Mouse (Mus musculus) CH12.LX (cell line): ENCODE measurements around the gene Fam213b. TPM values are rescaled to one million over a fixed set of nuclear protein-coding genes. Genes with fewer than 3 reads are reported as not detected.

Source experiments
- DNase-seq: peaks from one replicate; pipeline ENCODE4 v3.0.0-alpha.2; 2013; ENCODE audit errors: extremely low read depth
- H3K27ac ChIP-seq: 2 replicates; pipeline ENCODE4 v1.5.1; 2012; ENCODE audit warnings: low read depth, mild to moderate bottlenecking, control low read depth, moderate library complexity; ENCODE audit not compliant: insufficient read depth
- H3K27me3 ChIP-seq: replicated peaks from 2 replicates; pipeline ENCODE3; 2012; ENCODE audit warnings: inconsistent platforms
- H3K36me3 ChIP-seq, 2 experiments: replicated peaks in 1 of 2; 2 replicates each; pipeline versions ENCODE3 to v1.6.1; 2012; ENCODE audit warnings: inconsistent platforms in 1 of 2, low read length in 1 of 2, mild to moderate bottlenecking in 1 of 2, mixed read lengths in 1 of 2, moderate library complexity in 1 of 2; ENCODE audit not compliant: control insufficient read depth in 1 of 2, insufficient read depth in 1 of 2
- H3K4me1 ChIP-seq, 2 experiments: 2 replicates each; pipeline ENCODE4 v1.6.1; 2012; ENCODE audit warnings: inconsistent platforms in 1 of 2, moderate library complexity in 1 of 2; ENCODE audit not compliant: insufficient read depth in 2 of 2, control insufficient read depth in 1 of 2
- H3K4me2 ChIP-seq: 2 replicates; pipeline ENCODE4 v1.6.1; 2012; ENCODE audit warnings: low read depth, mild to moderate bottlenecking, control low read depth; ENCODE audit not compliant: poor library complexity, insufficient read depth, severe bottlenecking
- H3K4me3 ChIP-seq, 3 experiments: fragments of 150-350 bp in 1 of 3; sonication (generic) in 1 of 3; replicated peaks in 1 of 3; 2 replicates each; pipeline versions ENCODE3 to v1.5.1; 2011 to 2012; ENCODE audit warnings: low read depth in 2 of 3, low read length in 2 of 3, mild to moderate bottlenecking in 2 of 3, moderate library complexity in 2 of 3, control low read depth in 1 of 3, improper control_type of control experiment in 1 of 3, inconsistent platforms in 1 of 3, mixed read lengths in 1 of 3; ENCODE audit not compliant: poor library complexity in 1 of 3
- H3K79me2 ChIP-seq: replicated peaks from 2 replicates; pipeline ENCODE4 v1.6.1; 2012; ENCODE audit warnings: mild to moderate bottlenecking, moderate library complexity; ENCODE audit not compliant: control insufficient read depth, poor library complexity, insufficient read depth, severe bottlenecking; ENCODE audit errors: extremely low read depth
- H3K9ac ChIP-seq: 2 replicates; pipeline ENCODE4 v1.6.1; 2012; ENCODE audit warnings: low read depth, mild to moderate bottlenecking, control low read depth, moderate library complexity; ENCODE audit not compliant: insufficient read depth
- H3K9me3 ChIP-seq: replicated peaks from 2 replicates; pipeline ENCODE3; 2012; ENCODE audit warnings: low read length, inconsistent platforms, mixed read lengths
- CHD1 ChIP-seq: IDR thresholded peaks from 2 replicates; pipeline ENCODE4 v1.6.1; 2012; ENCODE audit warnings: low read depth, low read length, improper control_type of control experiment, inconsistent platforms
- CTCF ChIP-seq, 2 experiments: IDR thresholded peaks in 1 of 2; conservative IDR thresholded peaks in 1 of 2; 2 replicates each; pipeline ENCODE4 v1.5.1; 2011 to 2012; ENCODE audit warnings: low read depth in 2 of 2, low read length in 2 of 2, improper control_type of control experiment in 1 of 2, inconsistent platforms in 1 of 2, mild to moderate bottlenecking in 1 of 2, moderate library complexity in 1 of 2
- GABPA ChIP-seq: IDR thresholded peaks from 2 replicates; pipeline ENCODE4 v1.6.1; 2012; ENCODE audit warnings: low read depth, low read length, improper control_type of control experiment, inconsistent platforms; ENCODE audit not compliant: insufficient replicate concordance
- HCFC1 ChIP-seq: IDR thresholded peaks from 2 replicates; pipeline ENCODE4 v1.6.1; 2012; ENCODE audit warnings: low read depth, mild to moderate bottlenecking, inconsistent platforms, low read length, improper control_type of control experiment
- JUN ChIP-seq: IDR thresholded peaks from 2 replicates; pipeline ENCODE4 v1.6.1; 2011; ENCODE audit warnings: low read depth, mild to moderate bottlenecking, low read length, improper control_type of control experiment, moderate library complexity; ENCODE audit not compliant: insufficient read depth
- JUND ChIP-seq: conservative IDR thresholded peaks from 2 replicates; pipeline ENCODE4 v1.6.1; 2011; ENCODE audit warnings: low read depth, low read length, improper control_type of control experiment
- KAT2A ChIP-seq: IDR thresholded peaks from 2 replicates; pipeline ENCODE4 v1.6.1; 2012; ENCODE audit warnings: low read length, improper control_type of control experiment, inconsistent platforms; ENCODE audit not compliant: insufficient replicate concordance
- MYC ChIP-seq: IDR thresholded peaks from 2 replicates; pipeline ENCODE4 v1.6.1; 2011; ENCODE audit warnings: low read depth, mild to moderate bottlenecking, improper control_type of control experiment, low read length
- NRF1 ChIP-seq: IDR thresholded peaks from 2 replicates; pipeline ENCODE4 v1.6.1; 2014; ENCODE audit warnings: low read depth, mild to moderate bottlenecking, inconsistent platforms, low read length, improper control_type of control experiment, moderate library complexity
- PAX5 ChIP-seq: IDR thresholded peaks from 2 replicates; pipeline ENCODE4 v1.6.1; 2012; ENCODE audit warnings: low read length, inconsistent platforms, mixed read lengths
- POLR2A ChIP-seq: IDR thresholded peaks from 2 replicates; pipeline ENCODE4 v1.6.1; 2011; ENCODE audit warnings: low read depth, mild to moderate bottlenecking, improper control_type of control experiment, low read length
- RAD21 ChIP-seq: IDR thresholded peaks from 2 replicates; pipeline ENCODE4 v1.6.1; 2011; ENCODE audit warnings: low read depth, mild to moderate bottlenecking, low read length, improper control_type of control experiment, moderate library complexity
- TBP ChIP-seq: conservative IDR thresholded peaks from 2 replicates; pipeline ENCODE4 v1.6.1; 2011; ENCODE audit warnings: low read depth, low read length, improper control_type of control experiment
- TCF12 ChIP-seq: IDR thresholded peaks from 2 replicates; pipeline ENCODE4 v1.6.1; 2014; ENCODE audit warnings: low read depth, mild to moderate bottlenecking, inconsistent platforms, low read length, improper control_type of control experiment
- USF1 ChIP-seq: IDR thresholded peaks from 2 replicates; pipeline ENCODE4 v1.6.1; 2014; ENCODE audit warnings: low read depth, mild to moderate bottlenecking, inconsistent platforms, low read length, improper control_type of control experiment
- USF2 ChIP-seq: conservative IDR thresholded peaks from 2 replicates; pipeline ENCODE4 v1.6.1; 2011; ENCODE audit warnings: low read depth, low read length, improper control_type of control experiment
- ZC3H11A ChIP-seq: IDR thresholded peaks from 2 replicates; pipeline ENCODE4 v1.6.1; 2012; ENCODE audit warnings: low read depth, mild to moderate bottlenecking, inconsistent platforms, low read length, improper control_type of control experiment
- dilution Hi-C: fragments of 300-500 bp; cut with MboI; formaldehyde crosslinking; loops from 2 replicates; pipeline ENCODE4 v1.14.3; 2020; ENCODE audit warnings: low sequenced_read_pairs; ENCODE audit not compliant: extremely low pct_unique_long_range_greater_than_20kb, extremely low pct_ligation_motif_present
- in situ Hi-C: fragments of 300-500 bp; cut with MboI; formaldehyde crosslinking; loops from 3 replicates; pipeline ENCODE4 v1.14.3; 2019; ENCODE audit warnings: low sequenced_read_pairs, low pct_ligation_motif_present, low pct_unique_long_range_greater_than_20kb, mixed read lengths
- polyA plus RNA-seq: library from polyadenylated mRNA; unstranded; fragments of >175 nt; gene quantifications from 2 replicates; pipeline ENCODE4 v1.2.1, GENCODE M21; 2012; ENCODE audit warnings: low read depth; ENCODE audit not compliant: insufficient read length
- total RNA-seq, 2 experiments: library from RNA; depleted of rRNA; stranded (reverse); fragments of 300-350 nt in 1 of 2; fragments of >200 nt in 1 of 2; gene quantifications; 2 replicates each; pipeline ENCODE4 v1.2.3; 2012 to 2014

The Fam213b gene
- total and polyA plus RNA-seq, 3 experiments, result 5.5 to 49.8 (median 6.1) TPM

- H3K79me2 ChIP-seq, result no peaks in the 10 kb centered on the region
- no peak overlapping the region for H3K4me3 ChIP-seq
- H3K4me2 ChIP-seq, result no peak overlapping the region
- in situ Hi-C loops, result no loop called here
- peaks cover 83% of the 10 kb centered on the region for H3K27me3 ChIP-seq
- no peak overlapping the region for H3K27ac ChIP-seq
- no peak for DNase-seq
- dilution Hi-C loops, result no loop called here
- H3K9me3 ChIP-seq, result peaks cover 7% of the 10 kb centered on the region
- H3K36me3 ChIP-seq, result no peaks in the 10 kb centered on the region
- TF ChIP-seq ZC3H11A (no peak), USF1 (no peak), USF2 (no peak), NRF1 (no peak), PAX5 (no peak), HCFC1 (no peak), GABPA (no peak), RAD21 (no peak), CHD1 (no peak), CTCF (conservative IDR thresholded peaks at IDR 0.05 in 1 of 2, IDR thresholded peaks at IDR 0.05 in 1 of 2; ENCODE audit: low read depth in 2 of 2, low read length in 2 of 2) (no peak), TBP (no peak), MYC (no peak), POLR2A (no peak), KAT2A (no peak)
- H3K4me1 ChIP-seq, result no peaks in the 10 kb centered on the region
- no peak overlapping the region for H3K9ac ChIP-seq
Measured at GRCm38 (mm10) chr4:154870721-154871120, 28.2 kb downstream of the Fam213b start.

GRCm38 (mm10) chr4:154869440-154869839 is 29.5 kb downstream of the Fam213b start, which contains the start of gene Mmel1:
Gene Mmel1 (plus strand): TSS chr4:154869585.
- Histone ChIP-seq H3K79me2 (no peaks in the 10 kb centered on the region), H3K36me3 (no peaks in the 10 kb centered on the region), H3K27me3 (peaks cover 85% of the 10 kb centered on the region), H3K9ac (no peak within 1 kb of the TSS), H3K4me1 (peaks cover 0 to 6% of the 10 kb centered on the region in 2 experiments; a peak in 2 of 4 replicates), H3K9me3 (peaks cover 7% of the 10 kb centered on the region), H3K4me2 (no peak within 1 kb of the TSS), H3K4me3 (no peak within 1 kb of the TSS), H3K27ac (no peak within 1 kb of the TSS)
- dilution Hi-C loops, result no loop called here
- TF ChIP-seq TCF12, result no peak
- TF ChIP-seq JUND, result no peak
- no peak for TF ChIP-seq PAX5
- no peak for TF ChIP-seq JUN
- in situ Hi-C loops, result no loop called here
- DNase-seq, result no peak
